Mouse (Mus musculus) heart, postnatal 14 days (tissue): ENCODE results near the gene Eif2b5. TPM values are rescaled to one million over a fixed set of nuclear protein-coding genes. Genes with fewer than 3 reads are reported as not detected.
"Not testable (repeated sequence)": the region's sequence is repeated elsewhere in the genome, so short reads cannot be mapped to it uniquely, and the experiment has no call there.

Experiments used
- DNase-seq, 2 experiments: peaks; one replicate each; pipeline ENCODE4 v3.0.0; 2021 to 2022
- intact Hi-C: fragments of 180-260 bp; cut with DNase I; formaldehyde crosslinking; loops from one replicate; pipeline ENCODE4 v1.15.1; 2025
- total RNA-seq, 2 experiments: library from RNA; stranded (reverse); gene quantifications; 2 replicates each; pipeline ENCODE4 v1.2.3; 2021

The Eif2b5 gene
- total RNA-seq, 2 experiments from 2014 or later = 49.7 to 50.4 TPM

GRCm38 (mm10) chr16:20486048-20486447 lies 12.6 kb upstream of the Eif2b5 start:
- no peak for DNase-seq
- intact Hi-C loops = no loop called here

GRCm38 (mm10) chr16:20488151-20488550 lies 10.5 kb upstream of the Eif2b5 start:
- DNase-seq = no peak
- intact Hi-C loops = no loop called here

- intact Hi-C loops, DNase-seq: not testable (repeated sequence)
These were observed 9.9 kb upstream of the Eif2b5 start for GRCm38 (mm10) chr16:20488751-20489150.

GRCm38 (mm10) chr16:20489233-20489632 lies 9.4 kb upstream of the Eif2b5 start:
- intact Hi-C loops = no loop called here

GRCm38 (mm10) chr16:20490581-20490980 lies 8.0 kb upstream of the Eif2b5 start:
- intact Hi-C loops = no loop called here
- DNase-seq = peak in 1 of 2 experiments; percentile 37

More at GRCm38 (mm10) chr16:20489233-20489632, 9.4 kb upstream of the Eif2b5 start:
- DNase-seq = no peak

GRCm38 (mm10) chr16:20491301-20491700 lies 7.3 kb upstream of the Eif2b5 start:
- intact Hi-C loops = no loop called here

GRCm38 (mm10) chr16:20493452-20493851 lies 5.2 kb upstream of the Eif2b5 start:
- intact Hi-C loops = no loop called here
- no peak for DNase-seq

More at GRCm38 (mm10) chr16:20491301-20491700, 7.3 kb upstream of the Eif2b5 start:
- DNase-seq = peak; percentile 22 to 33

- intact Hi-C loops = loop anchor here (5.0 kb wide), 1 partner anchor 265 kb away; no protein-coding TSS in a partner anchor
- DNase-seq = peak; percentile 39 to 69
These were observed 1.7 kb upstream of the Eif2b5 start for GRCm38 (mm10) chr16:20496671-20497600.

- intact Hi-C loops = loop anchor here (2.0 to 5.0 kb wide), 3 partner anchors 19 to 264 kb away; partner anchors contain the start of gene Dvl3
These were observed 489 bp upstream of the Eif2b5 start for GRCm38 (mm10) chr16:20497980-20498676.

GRCm38 (mm10) chr16:20506000-20506399 lies 7.4 kb downstream of the Eif2b5 start:
- no peak for DNase-seq
- intact Hi-C loops = no loop called here

More at GRCm38 (mm10) chr16:20497980-20498676, 489 bp upstream of the Eif2b5 start:
- DNase-seq = no peak

- DNase-seq = peak in 1 of 2 experiments; percentile 37
- intact Hi-C loops = no loop called here
These were observed 10.7 kb downstream of the Eif2b5 start for GRCm38 (mm10) chr16:20509349-20509748.

GRCm38 (mm10) chr16:20511277-20511847 lies 12.7 kb downstream of the Eif2b5 start:
- intact Hi-C loops = no loop called here
- DNase-seq = no peak

GRCm38 (mm10) chr16:20516032-20516431 lies 17.4 kb downstream of the Eif2b5 start:
- DNase-seq = no peak
- intact Hi-C loops = loop anchor here (1.0 to 5.0 kb wide), 3 partner anchors 17 to 96 kb away; partner anchors contain the start of genes Alg3, Eef1akmt4, Eif2b5 and Gm49333

GRCm38 (mm10) chr16:20516726-20517201 lies 18.1 kb downstream of the Eif2b5 start, which contains the start of gene Dvl3:
Dvl3 (plus strand) TSS chr16:20516982.
- intact Hi-C loops = loop anchor here (1.0 to 5.0 kb wide), 3 partner anchors 18 to 96 kb away; partner anchors contain the start of genes Alg3, Eef1akmt4, Eif2b5 and Gm49333
- peak; percentile 96 to 97 for DNase-seq

GRCm38 (mm10) chr16:20517216-20517615 lies 18.6 kb downstream of the Eif2b5 start:
- no peak for DNase-seq

GRCm38 (mm10) chr16:20517701-20518374 lies 19.2 kb downstream of the Eif2b5 start:
- peak; percentile 35 to 51 for DNase-seq
- intact Hi-C loops = loop anchor here (2.0 to 5.0 kb wide), 2 partner anchors 19 to 94 kb away; partner anchors contain the start of genes Alg3, Eef1akmt4, Eif2b5 and Gm49333

More at GRCm38 (mm10) chr16:20517216-20517615, 18.6 kb downstream of the Eif2b5 start:
- intact Hi-C loops = loop anchor here (2.0 to 5.0 kb wide), 2 partner anchors 18 to 95 kb away; partner anchors contain the start of genes Alg3, Eef1akmt4, Eif2b5 and Gm49333

- intact Hi-C loops = no loop called here
- DNase-seq = no peak
These were observed 25.3 kb downstream of the Eif2b5 start for GRCm38 (mm10) chr16:20523886-20524285.

- intact Hi-C loops = no loop called here
- no peak for DNase-seq
These were observed 30.2 kb downstream of the Eif2b5 start for GRCm38 (mm10) chr16:20528779-20529178.

GRCm38 (mm10) chr16:20529375-20529774 lies 30.8 kb downstream of the Eif2b5 start:
- DNase-seq = no peak
- intact Hi-C loops = no loop called here
